Mouse (Mus musculus) forebrain, postnatal 0 days (tissue): ENCODE results near the gene Abhd17c. TPM values are rescaled to one million over a fixed set of nuclear protein-coding genes. Genes with fewer than 3 reads are reported as not detected.

Source experiments
- ATAC-seq: fragments of 200-750 bp; cut with Nextera tagmentation; 2 replicates; pipeline ENCODE4 v1.8.0; 2017; ENCODE audit warnings: mild to moderate bottlenecking, moderate library complexity
- DNase-seq: peaks from one replicate; pipeline ENCODE4 v3.0.0-alpha.2; 2015
- H3K27ac ChIP-seq: fragments of 300-500 bp; sonication (generic); 2 replicates; pipeline ENCODE4 v1.5.1; 2014; ENCODE audit warnings: low read depth, mild to moderate bottlenecking, antibody characterized with exemption, low read length, moderate library complexity, mixed read lengths
- H3K27me3 ChIP-seq: fragments of 300-500 bp; sonication (generic); 2 replicates; pipeline ENCODE4 v1.6.1; 2014; ENCODE audit warnings: mild to moderate bottlenecking, low read length, mixed read lengths; ENCODE audit not compliant: insufficient read depth
- H3K36me3 ChIP-seq: fragments of 300-500 bp; sonication (generic); 2 replicates; pipeline ENCODE4 v1.6.1; 2014; ENCODE audit warnings: mild to moderate bottlenecking, moderate library complexity; ENCODE audit not compliant: insufficient read depth
- H3K4me1 ChIP-seq: fragments of 300-500 bp; sonication (generic); 2 replicates; pipeline ENCODE4 v1.6.1; 2014; ENCODE audit warnings: antibody characterized with exemption; ENCODE audit not compliant: insufficient read depth
- H3K4me2 ChIP-seq: fragments of 300-500 bp; sonication (generic); 2 replicates; pipeline ENCODE4 v1.6.1; 2014; ENCODE audit warnings: low read depth, mild to moderate bottlenecking, moderate library complexity
- H3K4me3 ChIP-seq: fragments of 300-500 bp; sonication (generic); 2 replicates; pipeline ENCODE4 v1.5.1; 2014; ENCODE audit warnings: low read depth, low read length, mixed read lengths
- H3K9ac ChIP-seq: fragments of 300-500 bp; sonication (generic); 2 replicates; pipeline ENCODE4 v1.6.1; 2014; ENCODE audit warnings: mild to moderate bottlenecking
- H3K9me3 ChIP-seq: fragments of 300-500 bp; sonication (generic); 2 replicates; pipeline ENCODE4 v1.6.1; 2016; ENCODE audit warnings: low read length
- CTCF ChIP-seq: sonication (generic); IDR thresholded peaks from 2 replicates; pipeline ENCODE4 v1.5.1; 2016; ENCODE audit warnings: antibody characterized with exemption, control low read depth, low read depth
- WGBS: fragments of 180-500 bp; shearing (Covaris S2); extraction: QIAGEN DNeasy Blood & Tissue Kit; methylation state at CpG from one replicate; pipeline ENCODE4 v1.1.7; 2014; 5-methylcytosine and 5-hydroxymethylcytosine counted together
- polyA plus RNA-seq: library from polyadenylated mRNA; unstranded; fragments of >200 nt; fragmentation: Nextera tagmentation; extraction: Ambion mirVana; gene quantifications from 2 replicates; pipeline ENCODE4 v1.2.1, GENCODE M21; 2015
- total RNA-seq: library from RNA; depleted of rRNA; stranded (reverse); fragments of >200 nt; gene quantifications from 2 replicates; pipeline ENCODE4 v1.2.3, GENCODE M21; 2014

The Abhd17c gene
- total and polyA plus RNA-seq, 2 experiments from 2014 or later, result 92.9 to 102 TPM

GRCm38 (mm10) chr7:84089777-84090176, 61.9 kb downstream of the Abhd17c start:
- Histone ChIP-seq H3K9ac (no peak overlapping the region), H3K4me3 (no peak overlapping the region), H3K4me1 (peaks cover 8% of the 10 kb centered on the region; the same call in 1 of the 2 replicates), H3K36me3 (no peaks in the 10 kb centered on the region), H3K4me2 (no peak overlapping the region), H3K27ac (no peak overlapping the region), H3K27me3 (peaks cover 14% of the 10 kb centered on the region), H3K9me3 (no peaks in the 10 kb centered on the region)
- DNase-seq (no peak), ATAC-seq (no peak)
- WGBS, result 19% methylated on average over 1 of the region's 1 CpGs
- peak; percentile 51 for TF ChIP-seq CTCF

- ATAC-seq (no peak), DNase-seq (peak; percentile 66)
- 16% methylated on average over 4 of the region's 4 CpGs for WGBS
- Histone ChIP-seq H3K4me2 (no peak overlapping the region), H3K27ac (no peak overlapping the region), H3K9ac (no peak overlapping the region), H3K36me3 (no peaks in the 10 kb centered on the region), H3K4me1 (peaks cover 8% of the 10 kb centered on the region; the same call in 1 of the 2 replicates), H3K27me3 (peaks cover 17% of the 10 kb centered on the region), H3K4me3 (no peak overlapping the region), H3K9me3 (no peaks in the 10 kb centered on the region)
- TF ChIP-seq CTCF, result peak; percentile 72
Measured at GRCm38 (mm10) chr7:84088971-84089370, 62.7 kb downstream of the Abhd17c start.

DNA sequence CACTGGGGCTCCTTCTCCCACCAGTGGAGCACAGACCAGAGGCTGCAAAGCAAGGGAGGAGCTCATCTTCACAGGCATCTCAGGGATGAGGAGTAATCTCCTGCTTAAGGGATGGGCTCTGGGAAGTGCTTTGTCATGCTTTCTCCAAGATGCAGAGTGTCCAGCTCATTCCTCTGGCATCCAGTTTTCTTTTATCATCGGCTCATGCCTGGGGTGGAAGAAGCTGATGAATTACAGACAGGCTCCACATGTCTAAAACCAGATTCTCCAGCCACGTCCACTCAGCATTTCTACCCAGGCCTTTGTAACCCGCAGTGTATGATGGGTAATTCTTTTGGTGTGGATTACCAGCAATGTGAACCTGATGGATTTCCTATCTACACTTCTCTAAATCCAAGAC, 63.5 kb downstream of the Abhd17c start:
- no peak overlapping the region for H3K27ac ChIP-seq
- no peak for TF ChIP-seq CTCF
- no peak overlapping the region for H3K9ac ChIP-seq
- 89% methylated on average over 3 of the region's 3 CpGs for WGBS
- ATAC-seq (no peak), DNase-seq (no peak)
- no peaks in the 10 kb centered on the region for H3K36me3 ChIP-seq
- no peak overlapping the region for H3K4me3 ChIP-seq
- H3K4me1 ChIP-seq, result peaks cover 8% of the 10 kb centered on the region; the same call in 1 of the 2 replicates
- H3K9me3 ChIP-seq, result no peaks in the 10 kb centered on the region
- H3K4me2 ChIP-seq, result no peak overlapping the region
- H3K27me3 ChIP-seq, result peaks cover 17% of the 10 kb centered on the region

DNA sequence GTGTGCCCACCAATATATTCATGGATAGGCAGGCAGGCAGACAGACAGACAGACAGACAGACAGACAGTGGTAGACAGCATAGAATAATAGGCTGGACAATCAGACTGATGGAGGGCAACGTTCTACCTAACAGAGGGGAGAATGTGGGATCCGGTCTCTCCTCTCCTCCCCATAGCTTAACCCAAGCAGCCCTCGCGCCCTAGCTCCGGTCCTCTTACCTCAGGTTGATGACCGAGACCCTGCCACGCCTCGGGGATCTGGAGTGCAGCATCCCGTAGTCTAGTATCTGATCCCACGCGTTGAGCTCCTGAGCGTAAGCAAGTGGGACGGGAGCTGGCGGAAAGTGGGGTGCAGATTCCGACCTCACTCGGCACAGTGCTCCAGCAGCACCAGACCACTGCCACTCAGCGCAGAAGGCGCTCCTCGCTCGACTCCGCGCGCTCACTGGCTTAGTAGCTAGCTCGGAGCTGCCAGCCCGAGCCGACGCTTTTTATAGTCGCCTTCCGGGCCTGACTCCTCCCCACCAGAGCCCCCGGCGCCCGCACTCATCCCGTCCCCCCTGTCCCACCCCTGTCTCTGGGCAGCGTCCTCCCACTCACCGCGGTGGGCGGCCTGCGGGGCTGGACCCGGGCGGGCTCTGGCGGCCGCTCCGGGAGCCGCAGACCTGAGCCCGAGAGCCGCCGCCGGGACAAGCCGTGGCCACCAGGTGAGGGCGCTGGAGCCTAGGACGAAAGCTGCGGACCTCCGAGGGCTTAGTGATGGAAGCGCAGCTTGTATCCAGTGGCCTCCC, 65.5 kb downstream of the Abhd17c start, which contains the start of gene Cemip:
Cemip (minus strand) TSS at position 464 of the 791 bp plus-strand sequence.
- Histone ChIP-seq H3K27ac (no peak within 1 kb of the TSS), H3K4me1 (peaks cover 8% of the 10 kb centered on the region; the same call in 1 of the 2 replicates), H3K4me3 (peak within 1 kb of the TSS; percentile 54), H3K36me3 (no peaks in the 10 kb centered on the region), H3K27me3 (peaks cover 17% of the 10 kb centered on the region), H3K4me2 (peak within 1 kb of the TSS; percentile 87), H3K9ac (peak within 1 kb of the TSS; percentile 52), H3K9me3 (no peaks in the 10 kb centered on the region)
- peak; percentile 91 for ATAC-seq
- whole genome bisulfite sequencing, result 1% methylated on average over 54 of the region's 54 CpGs
- DNase-seq, result peak; percentile 89
- TF ChIP-seq CTCF, result peak; percentile 88

DNA sequence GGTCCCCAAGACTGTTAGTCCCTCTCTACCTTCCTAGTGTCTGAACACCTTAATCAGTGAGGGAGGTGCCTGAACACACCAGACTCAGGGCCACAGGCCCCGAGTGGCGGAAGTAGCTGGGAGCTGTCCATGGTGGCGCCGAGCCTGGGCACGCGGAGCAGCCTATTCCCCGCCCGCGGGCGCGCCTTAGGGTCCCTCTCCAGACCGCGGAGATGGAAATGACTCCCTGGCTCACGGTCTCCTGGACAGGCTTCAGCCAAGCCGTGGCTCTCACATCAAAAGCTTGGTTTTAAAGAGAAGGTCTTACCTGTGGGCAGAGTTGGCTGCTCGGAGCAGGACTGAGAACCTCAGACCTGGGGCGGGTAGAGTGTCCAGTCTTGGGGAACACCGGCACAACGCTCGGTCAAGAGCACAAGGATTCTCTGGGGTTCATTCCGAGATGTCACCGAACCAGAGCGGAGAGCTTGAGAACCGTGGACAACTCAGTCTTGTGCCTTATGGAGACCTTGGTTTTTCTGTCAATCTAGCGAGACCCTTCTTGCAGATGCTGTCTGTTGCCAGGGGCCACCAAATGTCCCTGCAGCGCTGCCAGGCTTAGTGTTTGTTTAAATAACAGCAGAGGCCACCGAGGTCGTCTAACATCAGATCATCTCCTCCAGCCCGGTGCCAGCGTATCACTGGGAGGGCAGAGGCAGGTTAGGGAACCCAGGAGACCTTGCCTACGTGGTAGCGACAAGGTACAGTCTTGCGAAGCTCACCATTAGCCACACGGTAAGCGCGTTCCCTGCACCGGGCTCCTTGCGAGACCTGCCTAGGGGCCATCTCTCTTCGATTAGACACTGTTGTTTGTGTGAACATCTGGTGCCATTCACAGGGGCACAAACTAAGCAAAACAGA, 66.4 kb downstream of the Abhd17c start:
- Histone ChIP-seq H3K4me3 (peak overlapping the region; percentile 54), H3K4me1 (peaks cover 8% of the 10 kb centered on the region; the same call in 1 of the 2 replicates), H3K27ac (no peak overlapping the region), H3K9me3 (no peaks in the 10 kb centered on the region), H3K4me2 (peak overlapping the region; percentile 87), H3K36me3 (no peaks in the 10 kb centered on the region), H3K27me3 (peaks cover 17% of the 10 kb centered on the region), H3K9ac (peak overlapping the region; percentile 52; the same call in 1 of the 2 replicates)
- WGBS, result 4% methylated on average over 39 of the region's 39 CpGs
- TF ChIP-seq CTCF, result no peak
- ATAC-seq (no peak), DNase-seq (peak; percentile 27)

DNA sequence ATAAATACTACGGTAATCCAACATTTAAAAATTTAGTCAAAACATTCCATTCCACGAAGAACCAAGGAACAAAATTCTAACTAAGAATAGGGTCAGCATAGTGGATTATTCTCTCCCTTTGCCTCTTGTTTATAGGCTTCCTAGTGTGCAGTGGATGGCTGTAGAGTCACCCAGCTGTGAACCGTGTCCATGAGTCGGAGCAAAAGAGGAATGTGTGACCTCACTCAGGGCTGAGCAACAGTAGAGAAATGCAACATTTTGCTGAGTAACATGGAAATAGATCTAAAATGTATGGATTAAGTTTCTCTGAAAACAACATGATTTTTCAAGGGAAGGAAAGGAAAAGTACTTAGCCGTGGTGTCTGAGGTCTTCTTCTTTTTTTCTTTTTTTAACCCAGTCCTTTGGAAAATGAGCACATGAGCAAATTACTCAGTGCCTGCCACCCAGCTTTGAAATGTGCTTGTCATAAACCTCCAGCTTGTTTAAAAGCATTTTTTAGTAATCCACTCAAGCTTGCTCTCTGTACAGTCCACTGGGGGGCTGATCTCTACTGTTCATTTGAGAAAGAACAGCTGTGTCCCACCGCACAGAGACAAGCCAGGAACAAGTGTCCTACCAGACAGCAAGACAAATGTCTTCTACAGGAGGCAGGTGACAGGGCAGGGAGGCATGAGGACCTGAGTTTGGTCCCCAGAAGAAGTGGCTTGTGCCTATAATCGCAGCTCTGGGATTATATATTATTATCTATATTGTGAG, 74.3 kb downstream of the Abhd17c start:
- 82% methylated on average over 7 of the region's 7 CpGs for WGBS
- H3K27ac ChIP-seq, result no peak overlapping the region
- H3K4me3 ChIP-seq, result no peak overlapping the region
- ATAC-seq (no peak), DNase-seq (no peak)
- H3K9me3 ChIP-seq, result no peaks in the 10 kb centered on the region
- no peak overlapping the region for H3K9ac ChIP-seq
- no peaks in the 10 kb centered on the region for H3K4me1 ChIP-seq
- H3K27me3 ChIP-seq, result no peaks in the 10 kb centered on the region
- no peak for TF ChIP-seq CTCF
- H3K36me3 ChIP-seq, result no peaks in the 10 kb centered on the region
- no peak overlapping the region for H3K4me2 ChIP-seq
